Mouse (Mus musculus) CH12.LX (cell line): ENCODE measurements at regions not wholly inside any gene's neighbourhood (a gene's known extent, or its start where the extent isn't known, plus 50 kb on each side); places are given as distances from the start of the nearest gene placed in this dataset.
"Not testable (repeated sequence)": the region's sequence is repeated elsewhere in the genome, so short reads cannot be mapped to it uniquely, and the experiment has no call there.

Experiments
- DNase-seq: peaks from one replicate; pipeline ENCODE4 v3.0.0-alpha.2; 2013; ENCODE audit errors: extremely low read depth
- H3K27ac ChIP-seq: 2 replicates; pipeline ENCODE4 v1.5.1; 2012; ENCODE audit warnings: low read depth, mild to moderate bottlenecking, control low read depth, moderate library complexity; ENCODE audit not compliant: insufficient read depth
- H3K27me3 ChIP-seq: replicated peaks from 2 replicates; pipeline ENCODE3; 2012; ENCODE audit warnings: inconsistent platforms
- H3K36me3 ChIP-seq, 2 experiments: replicated peaks in 1 of 2; 2 replicates each; pipeline versions ENCODE3 to v1.6.1; 2012; ENCODE audit warnings: inconsistent platforms in 1 of 2, low read length in 1 of 2, mild to moderate bottlenecking in 1 of 2, mixed read lengths in 1 of 2, moderate library complexity in 1 of 2; ENCODE audit not compliant: control insufficient read depth in 1 of 2, insufficient read depth in 1 of 2
- H3K4me1 ChIP-seq, 2 experiments: 2 replicates each; pipeline ENCODE4 v1.6.1; 2012; ENCODE audit warnings: inconsistent platforms in 1 of 2, moderate library complexity in 1 of 2; ENCODE audit not compliant: insufficient read depth in 2 of 2, control insufficient read depth in 1 of 2
- H3K4me2 ChIP-seq: 2 replicates; pipeline ENCODE4 v1.6.1; 2012; ENCODE audit warnings: low read depth, mild to moderate bottlenecking, control low read depth; ENCODE audit not compliant: poor library complexity, insufficient read depth, severe bottlenecking
- H3K4me3 ChIP-seq, 3 experiments: fragments of 150-350 bp in 1 of 3; sonication (generic) in 1 of 3; replicated peaks in 1 of 3; 2 replicates each; pipeline versions ENCODE3 to v1.5.1; 2011 to 2012; ENCODE audit warnings: low read depth in 2 of 3, low read length in 2 of 3, mild to moderate bottlenecking in 2 of 3, moderate library complexity in 2 of 3, control low read depth in 1 of 3, improper control_type of control experiment in 1 of 3, inconsistent platforms in 1 of 3, mixed read lengths in 1 of 3; ENCODE audit not compliant: poor library complexity in 1 of 3
- H3K79me2 ChIP-seq: replicated peaks from 2 replicates; pipeline ENCODE4 v1.6.1; 2012; ENCODE audit warnings: mild to moderate bottlenecking, moderate library complexity; ENCODE audit not compliant: control insufficient read depth, poor library complexity, insufficient read depth, severe bottlenecking; ENCODE audit errors: extremely low read depth
- H3K9ac ChIP-seq: 2 replicates; pipeline ENCODE4 v1.6.1; 2012; ENCODE audit warnings: low read depth, mild to moderate bottlenecking, control low read depth, moderate library complexity; ENCODE audit not compliant: insufficient read depth
- H3K9me3 ChIP-seq: replicated peaks from 2 replicates; pipeline ENCODE3; 2012; ENCODE audit warnings: low read length, inconsistent platforms, mixed read lengths
- CTCF ChIP-seq, 2 experiments: IDR thresholded peaks in 1 of 2; conservative IDR thresholded peaks in 1 of 2; 2 replicates each; pipeline ENCODE4 v1.5.1; 2011 to 2012; ENCODE audit warnings: low read depth in 2 of 2, low read length in 2 of 2, improper control_type of control experiment in 1 of 2, inconsistent platforms in 1 of 2, mild to moderate bottlenecking in 1 of 2, moderate library complexity in 1 of 2
- RAD21 ChIP-seq: IDR thresholded peaks from 2 replicates; pipeline ENCODE4 v1.6.1; 2011; ENCODE audit warnings: low read depth, mild to moderate bottlenecking, low read length, improper control_type of control experiment, moderate library complexity
- SMC3 ChIP-seq: IDR thresholded peaks from 2 replicates; pipeline ENCODE4 v1.6.1; 2011; ENCODE audit warnings: low read depth, low read length, improper control_type of control experiment
- dilution Hi-C: fragments of 300-500 bp; cut with MboI; formaldehyde crosslinking; loops from 2 replicates; pipeline ENCODE4 v1.14.3; 2020; ENCODE audit warnings: low sequenced_read_pairs; ENCODE audit not compliant: extremely low pct_unique_long_range_greater_than_20kb, extremely low pct_ligation_motif_present
- in situ Hi-C: fragments of 300-500 bp; cut with MboI; formaldehyde crosslinking; loops from 3 replicates; pipeline ENCODE4 v1.14.3; 2019; ENCODE audit warnings: low sequenced_read_pairs, low pct_ligation_motif_present, low pct_unique_long_range_greater_than_20kb, mixed read lengths

- H3K27me3 ChIP-seq, dilution Hi-C loops, H3K79me2 ChIP-seq, DNase-seq, in situ Hi-C loops, H3K9ac ChIP-seq, H3K4me3 ChIP-seq, H3K27ac ChIP-seq, H3K4me2 ChIP-seq, H3K4me1 ChIP-seq, H3K36me3 ChIP-seq, H3K9me3 ChIP-seq: not testable (repeated sequence)
- peak; percentile 12 to 48; a peak in 2 of 4 replicates for TF ChIP-seq CTCF (conservative IDR thresholded peaks at IDR 0.05 in 1 of 2, IDR thresholded peaks at IDR 0.05 in 1 of 2; ENCODE audit: low read depth in 2 of 2, low read length in 2 of 2)
- TF ChIP-seq RAD21: peak; percentile 51
- peak; percentile 37 for TF ChIP-seq SMC3
Measured at GRCm38 (mm10) chr13:50829879-50830550, 131.9 kb downstream of the Gm8765 start.
